Mouse (Mus musculus) cerebellum, adult 11 months (tissue): ENCODE results near the gene Uts2.
A peak's percentile ranks its signal among the peaks of the same experiment; 100 is the strongest.
"Not testable (repeated sequence)": the region's sequence is repeated elsewhere in the genome, so short reads cannot be mapped to it uniquely, and the experiment has no call there.

ENCODE experiments used
- DNase-seq: peaks from one replicate; pipeline ENCODE4 v3.0.0; 2022

The Uts2 gene

DNA sequence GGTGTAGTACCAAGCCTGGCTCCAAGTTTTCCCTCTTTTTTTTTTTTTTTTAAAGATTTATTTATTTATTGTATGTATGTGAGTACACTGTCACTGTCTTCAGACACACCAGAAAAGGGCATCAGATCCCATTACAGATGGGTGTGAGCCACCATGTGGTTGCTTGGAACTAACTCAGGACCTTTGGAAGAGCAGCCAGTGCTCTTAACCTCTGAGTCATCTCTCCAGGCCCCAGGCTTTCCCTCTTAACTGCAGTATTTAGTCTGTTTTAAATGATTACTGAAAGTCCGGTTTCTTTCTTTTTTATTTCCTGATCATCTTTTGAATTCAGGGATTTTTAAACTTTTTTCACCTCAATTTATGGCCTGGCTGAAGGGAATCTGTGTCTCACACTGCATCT is 20.5 kb downstream of the Uts2 start:
- not testable (repeated sequence) for DNase-seq

DNA sequence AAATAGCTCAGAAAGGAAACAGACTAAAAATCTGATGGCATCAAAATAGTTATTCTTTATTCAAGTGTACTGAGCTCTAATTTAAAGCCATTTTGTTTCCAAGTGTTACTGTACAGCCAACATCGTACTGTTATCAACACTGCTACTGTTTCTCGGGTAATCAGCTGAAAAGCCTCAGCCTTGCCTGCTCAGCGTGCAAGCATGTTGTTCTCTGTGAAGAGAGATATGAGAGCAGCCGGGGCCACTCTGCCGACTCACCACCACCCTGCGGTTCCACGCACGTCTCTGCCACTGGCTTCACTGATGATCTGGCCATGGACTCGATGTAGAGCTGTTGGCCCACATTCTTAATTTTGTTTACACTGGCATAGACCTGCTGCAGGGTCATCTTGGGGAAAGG is 27.3 kb downstream of the Uts2 start:
- no peak for DNase-seq

DNA sequence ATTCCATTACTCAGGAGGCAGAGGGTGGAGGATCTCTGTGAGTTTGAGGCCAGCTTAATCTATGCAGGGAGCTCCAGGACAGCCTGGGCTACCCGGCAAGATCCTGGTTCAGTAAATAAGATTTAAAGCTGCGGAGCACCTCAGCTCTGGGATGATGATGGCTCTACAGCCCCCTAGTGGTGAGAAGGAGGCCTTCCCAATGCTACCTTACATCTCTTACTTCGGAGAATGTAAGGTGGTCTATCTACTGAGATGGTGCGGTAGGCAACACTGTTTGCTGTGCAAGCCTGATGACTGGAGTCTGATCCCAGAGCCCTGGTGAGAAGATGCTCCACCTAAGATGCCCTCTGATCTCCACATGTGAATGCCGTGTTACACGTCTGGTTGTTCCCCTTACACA is 30.1 kb downstream of the Uts2 start:
- DNase-seq, result peak; percentile 29

DNA sequence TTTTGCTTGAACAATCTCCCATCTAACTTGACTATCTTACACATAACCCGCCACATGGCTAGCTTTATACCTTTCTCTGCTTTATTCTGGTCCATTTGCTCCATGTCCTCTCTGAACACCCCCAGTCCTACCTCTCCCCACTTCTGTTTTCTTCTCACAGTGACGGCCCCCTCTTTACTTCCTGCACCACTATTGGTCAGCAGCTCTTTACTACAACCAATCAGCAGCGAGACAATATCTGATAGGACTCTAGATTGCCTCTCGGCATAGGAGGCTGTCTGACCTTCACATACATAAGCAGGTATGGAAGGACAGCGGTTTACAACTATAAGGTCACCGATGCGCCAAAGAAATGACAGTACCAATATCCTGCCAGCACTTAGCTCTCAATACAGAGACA is 39.6 kb downstream of the Uts2 start:
- no peak for DNase-seq

DNA sequence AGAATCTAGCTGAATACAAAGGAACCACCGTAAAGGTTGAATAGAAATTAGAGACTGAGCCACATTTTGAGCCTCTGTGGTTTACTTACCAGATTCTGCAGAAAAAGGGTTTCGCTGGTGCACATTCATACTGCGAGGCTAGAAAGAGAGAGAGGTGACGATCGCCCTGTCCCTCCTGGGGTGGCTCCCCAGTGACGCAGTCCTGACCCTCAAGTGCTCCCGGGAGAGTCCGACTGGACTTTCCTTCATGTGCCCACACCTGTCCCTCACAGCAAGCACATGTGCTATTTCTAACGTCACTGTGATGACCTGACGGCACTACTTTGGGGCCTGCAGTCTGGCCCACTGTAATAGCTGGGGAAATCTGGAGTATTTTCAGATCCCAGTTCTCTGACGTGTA is 40.9 kb downstream of the Uts2 start:
- no peak for DNase-seq

DNA sequence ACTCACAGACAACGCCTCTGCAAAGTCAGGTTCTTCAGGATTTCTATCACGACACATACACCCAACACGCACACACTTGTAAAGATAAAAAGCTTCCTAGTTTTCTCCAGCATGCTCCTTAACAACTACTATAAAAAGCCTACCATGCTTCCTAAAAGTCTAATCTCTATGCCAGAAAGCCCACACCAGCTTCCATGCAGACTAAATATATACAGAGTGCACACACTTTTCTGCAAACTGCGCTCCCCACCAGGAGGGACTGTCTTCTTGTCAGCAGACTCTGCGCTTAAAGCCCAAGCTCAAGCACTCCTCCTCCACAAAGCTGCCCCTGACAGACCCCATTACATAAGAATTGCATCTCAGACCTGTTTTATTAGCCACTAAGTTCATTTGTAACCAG is 44.6 kb downstream of the Uts2 start:
- no peak for DNase-seq

DNA sequence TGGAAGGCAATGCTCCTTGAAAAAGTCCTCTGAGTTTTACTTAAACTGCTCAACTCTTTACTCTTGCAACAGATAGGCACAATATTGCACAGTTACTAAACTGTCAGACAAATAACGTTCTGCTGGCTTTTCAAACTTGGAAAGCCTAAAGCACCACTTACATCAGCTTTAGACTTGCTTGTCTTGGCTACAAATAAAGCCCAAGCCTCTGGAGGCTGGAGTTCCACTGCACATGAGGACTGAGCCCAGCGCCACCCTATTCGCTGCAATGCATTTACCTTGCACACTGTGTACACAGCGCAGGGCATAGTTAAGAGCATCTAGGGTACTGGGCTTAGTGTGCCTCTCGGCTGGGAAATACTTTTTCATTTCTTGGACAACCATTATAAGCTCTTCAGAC is 46.4 kb downstream of the Uts2 start:
- peak; percentile 35 for DNase-seq

DNA sequence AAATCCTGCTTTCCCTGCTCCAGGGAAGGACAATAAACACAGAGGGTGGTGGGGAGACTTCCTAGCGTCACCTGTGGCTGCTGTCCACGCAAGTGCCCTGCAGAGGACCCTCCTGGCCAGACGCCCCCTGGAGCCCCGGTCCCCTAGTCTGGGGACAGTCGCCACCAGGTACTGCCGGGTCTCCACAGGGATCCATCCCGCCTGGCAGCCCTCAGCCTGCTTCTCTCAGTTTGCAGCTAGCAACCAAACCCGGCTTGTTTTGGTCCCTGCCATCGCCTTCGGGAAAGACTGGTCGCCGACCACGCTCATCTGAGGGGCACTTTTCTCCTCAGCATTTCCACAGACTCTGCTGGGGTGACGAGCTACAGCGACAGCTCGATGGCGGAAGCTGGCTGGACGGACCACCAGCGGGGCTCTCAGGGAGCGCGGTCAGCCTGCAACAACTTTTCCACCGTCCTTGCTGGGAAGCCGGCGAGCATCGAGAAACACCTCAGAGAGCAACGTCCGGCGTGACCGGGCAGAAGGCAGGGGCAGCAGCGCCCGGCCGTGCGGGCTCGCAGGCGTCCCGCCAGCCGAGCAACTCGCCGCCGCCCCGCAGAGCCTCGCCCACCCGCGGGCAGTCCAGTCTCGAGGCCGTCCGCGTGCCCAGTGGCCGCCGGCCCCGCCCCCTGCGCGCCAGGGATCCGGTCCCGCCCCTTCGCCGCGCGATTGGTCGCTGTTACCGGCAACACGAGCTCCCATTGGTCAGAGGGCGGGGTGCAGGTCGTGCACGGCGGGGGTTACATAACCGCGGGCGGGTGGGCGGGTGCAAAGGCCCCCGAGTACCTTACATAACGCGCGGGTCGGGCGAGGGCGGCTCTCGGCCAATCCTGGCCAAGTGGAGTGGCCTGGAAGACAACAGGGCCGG is 47.4 kb downstream of the Uts2 start, which contains the start of gene Per3:
TSS of gene Per3 (minus strand) at position 629 of the 907 bp plus-strand sequence.
- DNase-seq, result peak; percentile 99

DNA sequence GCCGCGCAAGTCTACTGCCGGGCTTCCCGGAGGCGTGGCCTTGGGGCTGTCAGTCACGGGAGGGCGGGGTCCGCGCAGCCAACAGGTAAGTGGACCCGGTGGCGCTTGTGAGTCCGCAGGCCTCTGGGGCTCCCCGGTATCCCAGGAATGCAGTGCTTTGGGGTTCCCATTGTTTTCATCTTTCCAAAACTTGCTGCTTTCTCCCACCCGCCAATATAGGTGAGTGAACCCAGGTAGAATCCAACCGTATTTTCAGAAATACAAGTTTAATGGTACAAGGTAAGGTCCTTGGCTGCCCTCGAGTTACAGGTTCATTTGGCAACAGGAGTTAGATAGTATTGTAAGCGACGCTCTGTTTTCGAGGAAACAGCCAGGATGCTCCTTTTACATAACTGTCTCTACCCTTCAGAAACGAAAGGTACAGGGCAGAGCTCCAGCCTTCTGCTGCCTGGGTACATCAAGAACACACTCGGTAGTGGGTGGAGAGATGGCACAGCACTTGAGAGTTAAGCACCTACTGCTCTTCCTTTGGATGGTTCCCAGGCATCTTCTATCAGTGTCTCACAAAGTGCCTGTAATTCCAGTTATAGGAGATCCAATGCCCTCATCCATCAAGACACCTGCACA is 48.2 kb downstream of the Uts2 start:
- no peak for DNase-seq

DNA sequence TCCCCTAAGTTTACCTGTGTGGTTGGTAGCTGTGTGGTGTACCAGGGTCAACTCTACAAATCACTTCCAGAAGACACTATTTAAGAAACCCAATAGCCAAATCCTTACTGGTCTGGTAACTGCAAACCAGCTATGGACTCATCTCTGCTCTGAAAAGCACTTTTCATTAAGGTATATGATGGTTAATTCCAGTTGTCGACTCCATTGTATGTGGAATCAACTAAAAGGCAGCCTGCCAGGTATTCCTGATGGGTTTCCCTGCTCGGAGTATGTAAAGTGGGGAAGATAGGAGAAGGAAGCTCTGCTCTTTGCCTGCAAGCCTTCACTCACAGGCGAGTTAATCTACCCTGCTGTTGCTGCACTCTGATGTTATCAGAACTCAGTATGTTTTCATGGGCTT is 49.6 kb downstream of the Uts2 start:
- no peak for DNase-seq

DNA sequence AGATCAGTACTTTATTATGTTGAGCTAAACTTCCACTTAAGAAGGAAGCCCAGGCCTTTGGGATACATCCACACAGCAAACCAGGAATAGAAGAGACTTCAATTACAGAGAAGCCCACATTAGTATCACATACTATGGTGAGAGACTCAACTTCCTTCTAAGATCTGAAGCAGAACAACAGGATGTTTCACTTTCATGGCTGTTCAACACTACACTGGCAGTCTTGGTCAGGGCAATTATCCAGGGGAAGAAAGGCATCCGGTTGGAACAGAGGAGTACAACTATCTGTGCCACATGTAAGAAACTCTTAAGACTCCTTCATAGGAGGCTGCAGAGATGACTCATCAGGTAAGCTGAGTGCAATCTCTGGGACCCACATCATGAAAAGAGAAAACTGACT is 54.3 kb downstream of the Uts2 start:
- no peak for DNase-seq
